Mouse (Mus musculus): ENCODE measurements around the gene Slco2a1. TPM values are rescaled to one million over a fixed set of nuclear protein-coding genes. Genes with fewer than 3 reads are reported as not detected.

The Slco2a1 gene
- polyA plus RNA-seq (2012; rRNA removed) = 0.56 and 1.2 TPM in 2 replicates

GRCm38 (mm10) chr9:102988462-102988861, at the start of gene Slco2a1:
Gene Slco2a1 (plus strand): TSS chr9:102988712.

GRCm38 (mm10) chr9:103111621-103112470, 123.3 kb downstream of the Slco2a1 start, which contains the start of gene Rab6b:
Gene Rab6b (plus strand): TSS chr9:103111787.

Other genes starting within 250 kb of the Slco2a1 start
- gene Ryk, start 153.8 kb upstream of the Slco2a1 start, polyA plus RNA-seq (2012; rRNA removed) = 56.6 and 62.7 TPM in 2 replicates
- gene Rab6b, start 123.1 kb downstream of the Slco2a1 start, polyA plus RNA-seq (2012; rRNA removed) = 25.5 and 26.3 TPM in 2 replicates
- gene Srprb, start 213.4 kb downstream of the Slco2a1 start, polyA plus RNA-seq (2012; rRNA removed) = 42.8 and 55.2 TPM in 2 replicates
- gene Gm20425, start 241.6 kb downstream of the Slco2a1 start, polyA plus RNA-seq (2012; rRNA removed) = not detected in 2 replicates
- 53.0 and 123 TPM in 2 replicates for gene Trf, start 241.7 kb downstream of the Slco2a1 start, polyA plus RNA-seq (2012; rRNA removed)

Measured in central nervous system, embryonic 11.5 days (tissue).